Mouse (Mus musculus) liver, embryonic 16.5 days (tissue): ENCODE data around the gene Gm42421. TPM values are rescaled to one million over a fixed set of nuclear protein-coding genes. Genes with fewer than 3 reads are reported as not detected.

Experiments
- ATAC-seq: fragments of 200-750 bp; cut with Nextera tagmentation; 2 replicates; pipeline ENCODE4 v1.8.0; 2017; ENCODE audit warnings: low read depth, mild to moderate bottlenecking, moderate number of reproducible peaks, moderate library complexity
- H3K27ac ChIP-seq: fragments of 300-500 bp; sonication (generic); 2 replicates; pipeline ENCODE4 v1.5.1; 2014; ENCODE audit warnings: mild to moderate bottlenecking, low read length
- H3K27me3 ChIP-seq: fragments of 300-500 bp; sonication (generic); 2 replicates; pipeline ENCODE4 v1.6.1; 2014; ENCODE audit warnings: low read depth, low read length, mixed read lengths; ENCODE audit not compliant: control insufficient read depth, insufficient read depth
- H3K36me3 ChIP-seq: fragments of 300-500 bp; sonication (generic); 2 replicates; pipeline ENCODE4 v1.6.1; 2014; ENCODE audit warnings: mild to moderate bottlenecking; ENCODE audit not compliant: control insufficient read depth, insufficient read depth
- H3K4me1 ChIP-seq: fragments of 300-500 bp; sonication (generic); 2 replicates; pipeline ENCODE4 v1.6.1; 2014; ENCODE audit warnings: low read depth, low read length, mixed read lengths; ENCODE audit not compliant: control insufficient read depth
- H3K4me2 ChIP-seq: fragments of 300-500 bp; sonication (generic); 2 replicates; pipeline ENCODE4 v1.6.1; 2014; ENCODE audit warnings: low read depth, low read length, mixed read lengths
- H3K4me3 ChIP-seq: fragments of 300-500 bp; sonication (generic); 2 replicates; pipeline ENCODE4 v1.5.1; 2014; ENCODE audit warnings: low read depth, mild to moderate bottlenecking, low read length
- H3K9ac ChIP-seq: fragments of 300-500 bp; sonication (generic); 2 replicates; pipeline ENCODE4 v1.6.1; 2014; ENCODE audit warnings: low read depth, low read length
- H3K9me3 ChIP-seq: fragments of 300-500 bp; sonication (generic); replicated peaks from 2 replicates; pipeline ENCODE4 v1.6.1; 2016; ENCODE audit warnings: low read length; ENCODE audit not compliant: control insufficient read depth
- WGBS: fragments of 180-500 bp; shearing (Covaris S2); extraction: QIAGEN DNeasy Blood & Tissue Kit; methylation state at CpG from one replicate; pipeline ENCODE4 v1.1.7; 2014; ENCODE audit not compliant: insufficient replicate concordance; 5-methylcytosine and 5-hydroxymethylcytosine counted together
- polyA plus RNA-seq: library from polyadenylated mRNA; unstranded; fragments of >200 nt; fragmentation: Nextera tagmentation; extraction: Ambion mirVana; gene quantifications from 2 replicates; pipeline ENCODE4 v1.2.1, GENCODE M21; 2015

Gene Gm42421
- polyA plus RNA-seq, 1 experiment from 2014 or later = 0.13 TPM

- no peak overlapping the region for H3K4me3 ChIP-seq
- no peak overlapping the region for H3K9ac ChIP-seq
- peaks cover under 1% of the 10 kb centered on the region; the same call in 1 of the 2 replicates for H3K4me1 ChIP-seq
- ATAC-seq = no peak
- no peak overlapping the region for H3K4me2 ChIP-seq
- no peaks in the 10 kb centered on the region for H3K27me3 ChIP-seq
- 74% methylated on average over 6 of the region's 6 CpGs for WGBS
- H3K36me3 ChIP-seq = peaks cover 26% of the 10 kb centered on the region
- no peak overlapping the region for H3K27ac ChIP-seq
- H3K9me3 ChIP-seq = no peaks in the 10 kb centered on the region
Measured at GRCm38 (mm10) chr5:143931863-143932580, 4.0 kb downstream of the Gm42421 start.

- H3K27ac ChIP-seq = no peak within 1 kb of the TSS
- H3K9ac ChIP-seq = no peak within 1 kb of the TSS
- no peaks in the 10 kb centered on the region for H3K27me3 ChIP-seq
- H3K4me2 ChIP-seq = no peak within 1 kb of the TSS
- H3K36me3 ChIP-seq = peaks cover 26% of the 10 kb centered on the region
- H3K9me3 ChIP-seq = no peaks in the 10 kb centered on the region
- no peak for ATAC-seq
- 47% methylated on average over 8 of the region's 8 CpGs for WGBS
- no peak within 1 kb of the TSS for H3K4me3 ChIP-seq
- peaks cover 2% of the 10 kb centered on the region; the same call in 1 of the 2 replicates for H3K4me1 ChIP-seq
Measured at GRCm38 (mm10) chr5:143932831-143933230, 4.9 kb downstream of the Gm42421 start, which contains the start of gene Rsph10b. Rsph10b (plus strand) TSS chr5:143933035.

DNA sequence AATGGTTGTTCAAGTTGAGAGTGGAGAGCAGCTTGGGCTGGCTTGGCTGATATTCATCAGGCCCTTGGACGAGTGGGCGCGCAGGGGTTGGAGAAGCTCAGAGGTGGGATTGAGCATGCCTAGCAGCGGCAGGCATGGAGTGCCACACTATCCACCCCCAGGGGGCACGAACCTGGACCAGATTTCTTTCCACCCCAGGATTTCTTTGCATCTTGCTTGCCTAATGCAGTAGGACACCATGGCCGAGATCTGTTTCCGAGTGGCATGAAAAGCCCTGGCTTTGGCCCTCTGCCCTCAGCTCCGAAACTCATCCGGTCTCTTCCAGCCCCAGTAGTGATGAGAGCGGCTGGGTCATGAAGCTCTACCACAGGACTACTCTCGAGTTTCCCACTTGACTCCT lies 5.4 kb downstream of the Gm42421 start:
- Histone ChIP-seq H3K9me3 (no peaks in the 10 kb centered on the region), H3K27ac (no peak overlapping the region), H3K4me2 (no peak overlapping the region), H3K4me1 (peaks cover 2% of the 10 kb centered on the region; the same call in 1 of the 2 replicates), H3K9ac (no peak overlapping the region), H3K36me3 (peaks cover 21% of the 10 kb centered on the region), H3K27me3 (no peaks in the 10 kb centered on the region), H3K4me3 (no peak overlapping the region)
- WGBS = 85% methylated on average over 11 of the region's 11 CpGs
- ATAC-seq = no peak

DNA sequence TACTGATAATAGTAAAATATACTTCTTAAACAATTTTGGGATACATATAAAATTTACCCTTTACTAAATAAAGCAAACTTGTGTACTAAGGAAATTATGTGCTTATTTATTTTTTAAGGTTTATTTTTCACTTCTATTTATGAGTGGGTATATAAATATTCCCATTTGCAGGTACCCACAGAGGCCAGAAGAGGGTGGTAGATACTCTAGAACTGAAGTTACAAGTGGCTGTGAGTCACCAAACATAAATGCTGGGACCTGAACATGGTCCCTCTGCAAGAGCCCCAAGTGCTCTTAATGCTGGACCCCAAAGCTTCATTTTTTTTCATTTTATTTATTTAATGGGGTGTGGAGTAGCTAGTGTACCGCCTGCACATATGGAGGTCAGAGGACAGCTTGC lies 5.9 kb downstream of the Gm42421 start:
- no peak overlapping the region for H3K4me3 ChIP-seq
- H3K9me3 ChIP-seq = no peaks in the 10 kb centered on the region
- WGBS = 78% methylated on average over 1 of the region's 1 CpGs
- no peak overlapping the region for H3K4me2 ChIP-seq
- peaks cover 2% of the 10 kb centered on the region; the same call in 1 of the 2 replicates for H3K4me1 ChIP-seq
- ATAC-seq = no peak
- no peak overlapping the region for H3K27ac ChIP-seq
- no peak overlapping the region for H3K9ac ChIP-seq
- H3K27me3 ChIP-seq = no peaks in the 10 kb centered on the region
- H3K36me3 ChIP-seq = peaks cover 18% of the 10 kb centered on the region

GRCm38 (mm10) chr5:143936156-143936555 lies 8.2 kb downstream of the Gm42421 start:
- no peak for ATAC-seq
- no peak overlapping the region for H3K9ac ChIP-seq
- H3K36me3 ChIP-seq = peaks cover 2% of the 10 kb centered on the region; the same call in 1 of the 2 replicates
- no peaks in the 10 kb centered on the region for H3K9me3 ChIP-seq
- WGBS = 82% methylated on average over 9 of the region's 9 CpGs
- H3K4me1 ChIP-seq = peaks cover 2% of the 10 kb centered on the region; the same call in 1 of the 2 replicates
- no peaks in the 10 kb centered on the region for H3K27me3 ChIP-seq
- H3K4me3 ChIP-seq = no peak overlapping the region
- no peak overlapping the region for H3K27ac ChIP-seq
- H3K4me2 ChIP-seq = no peak overlapping the region

- WGBS = 19% methylated on average over 10 of the region's 10 CpGs
- H3K4me2 ChIP-seq = no peak overlapping the region
- H3K36me3 ChIP-seq = no peaks in the 10 kb centered on the region
- H3K9me3 ChIP-seq = no peaks in the 10 kb centered on the region
- H3K4me1 ChIP-seq = peaks cover 2% of the 10 kb centered on the region; the same call in 1 of the 2 replicates
- H3K27me3 ChIP-seq = no peaks in the 10 kb centered on the region
- H3K27ac ChIP-seq = no peak overlapping the region
- ATAC-seq = no peak
- no peak overlapping the region for H3K4me3 ChIP-seq
- H3K9ac ChIP-seq = no peak overlapping the region
Measured at GRCm38 (mm10) chr5:143941588-143941987, 13.6 kb downstream of the Gm42421 start.

- H3K4me3 ChIP-seq = no peak overlapping the region
- WGBS = 68% methylated on average over 14 of the region's 14 CpGs
- H3K4me1 ChIP-seq = no peaks in the 10 kb centered on the region
- ATAC-seq = no peak
- H3K27me3 ChIP-seq = no peaks in the 10 kb centered on the region
- H3K9ac ChIP-seq = no peak overlapping the region
- H3K27ac ChIP-seq = no peak overlapping the region
- no peaks in the 10 kb centered on the region for H3K9me3 ChIP-seq
- H3K4me2 ChIP-seq = no peak overlapping the region
- H3K36me3 ChIP-seq = no peaks in the 10 kb centered on the region
Measured at GRCm38 (mm10) chr5:143943231-143944125, 15.5 kb downstream of the Gm42421 start.

GRCm38 (mm10) chr5:143948361-143948760 lies 20.4 kb downstream of the Gm42421 start:
- H3K9ac ChIP-seq = no peak overlapping the region
- no peak overlapping the region for H3K4me2 ChIP-seq
- H3K36me3 ChIP-seq = no peaks in the 10 kb centered on the region
- ATAC-seq = no peak
- no peaks in the 10 kb centered on the region for H3K4me1 ChIP-seq
- H3K27ac ChIP-seq = no peak overlapping the region
- H3K9me3 ChIP-seq = no peaks in the 10 kb centered on the region
- WGBS = 75% methylated on average over 12 of the region's 12 CpGs
- H3K4me3 ChIP-seq = no peak overlapping the region
- no peaks in the 10 kb centered on the region for H3K27me3 ChIP-seq

DNA sequence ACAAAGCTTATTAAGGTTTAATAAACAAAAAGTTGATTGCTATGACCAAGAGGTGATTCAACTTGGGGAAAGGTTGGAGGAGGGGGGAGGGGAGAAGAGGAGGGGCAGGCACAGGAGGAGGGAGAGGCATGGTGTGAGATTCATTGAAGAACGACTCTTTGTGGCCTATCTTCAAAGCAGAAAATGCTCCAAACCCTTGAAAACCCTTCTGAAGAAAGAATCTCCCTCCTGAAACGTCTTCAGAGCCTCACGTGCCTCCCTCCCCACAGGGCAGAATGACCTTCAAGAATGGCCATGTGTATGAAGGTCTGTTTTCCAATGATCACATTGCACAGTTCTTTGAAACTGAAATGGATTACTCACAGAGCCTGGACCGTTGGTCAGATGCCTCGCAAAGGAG lies 22.0 kb downstream of the Gm42421 start:
- Histone ChIP-seq H3K4me2 (no peak overlapping the region), H3K4me1 (no peaks in the 10 kb centered on the region), H3K9ac (no peak overlapping the region), H3K27me3 (no peaks in the 10 kb centered on the region), H3K4me3 (no peak overlapping the region), H3K36me3 (no peaks in the 10 kb centered on the region), H3K27ac (no peak overlapping the region), H3K9me3 (no peaks in the 10 kb centered on the region)
- WGBS = 43% methylated on average over 5 of the region's 5 CpGs
- no peak for ATAC-seq
